Mouse (Mus musculus): ENCODE measurements around the gene Il22.
"Not testable (repeated sequence)": the region's sequence is repeated elsewhere in the genome, so short reads cannot be mapped to it uniquely, and the experiment has no call there.

DNA sequence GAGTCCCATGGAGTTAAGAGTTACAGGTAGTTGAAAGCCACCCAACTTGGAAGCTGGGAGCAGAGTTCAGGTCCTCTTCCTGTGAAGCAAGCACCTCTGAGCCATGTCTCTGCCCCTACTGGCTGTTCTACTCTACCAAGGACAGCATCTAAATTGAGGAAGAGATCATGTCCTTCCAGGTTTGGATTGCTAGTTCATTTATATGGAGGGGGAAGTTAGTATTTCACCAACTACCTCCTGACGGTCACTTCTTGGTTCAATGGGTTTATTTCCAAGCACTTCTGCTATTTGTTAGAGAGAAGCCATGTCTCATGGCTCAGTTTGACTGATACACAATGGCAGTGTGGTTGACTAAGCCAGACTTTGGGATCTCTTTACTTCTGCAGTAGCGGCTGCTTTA is 22.9 kb downstream of the Il22 start:
- not testable (repeated sequence) for TF ChIP-seq CTCF (IDR thresholded peaks at IDR 0.05; ENCODE audit: extremely low read depth, insufficient read depth, insufficient read length, insufficient replicate concordance); POLR2A (IDR thresholded peaks at IDR 0.05; ENCODE audit: low read depth, low read length)
